ENCODE assay signal across 9 mouse cellular contexts in the genomic region with DNA sequence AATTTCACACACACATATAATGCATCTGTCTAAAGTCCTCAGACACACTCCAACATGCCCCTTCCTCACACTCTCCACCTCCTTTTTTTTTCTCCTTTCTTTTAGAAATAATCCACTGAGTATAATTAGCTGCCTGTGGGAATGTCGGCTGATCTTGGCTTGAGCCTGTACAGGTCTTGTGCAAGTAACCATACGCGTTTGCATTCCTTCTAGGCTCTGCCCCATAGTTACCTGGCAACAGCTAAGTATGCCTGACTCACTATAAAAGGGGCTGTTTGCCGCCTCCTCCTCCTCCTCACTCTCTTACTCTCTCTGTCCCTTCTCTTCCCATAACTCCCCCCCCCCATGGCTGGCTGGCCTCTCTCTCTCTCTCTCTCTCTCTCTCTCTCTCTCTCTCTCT.
DNase-seq lines count a peak whose midpoint lies in the region; ATAC-seq lines count a peak whose summit lies in the region.
"Had no signal": no experiment of that assay in that cellular context is flagged by ENCODE, and none has a peak within 500 bp of the region (broad histone marks: within the 10 kb centered on the region; RNA-seq: fewer than 3 reads in every experiment).

No protein-coding gene starts in this region.

- H3K36me3 ChIP-seq in heart, embryonic 10.5 days = no peaks in the 10 kb centered on the region
- no peaks in the 10 kb centered on the region for H3K36me3 ChIP-seq in forebrain, embryonic 16.5 days (ENCODE audit: control insufficient read depth, insufficient read depth)
- no peaks in the 10 kb centered on the region for H3K36me3 ChIP-seq in liver, embryonic 11.5 days (ENCODE audit: control insufficient read depth, insufficient read depth, low read length)

- no peaks in the 10 kb centered on the region for H3K27me3 ChIP-seq in heart, embryonic 10.5 days (ENCODE audit: insufficient read depth, poor library complexity, severe bottlenecking)
- no peaks in the 10 kb centered on the region for H3K27me3 ChIP-seq in forebrain, embryonic 16.5 days (replicated peaks; ENCODE audit: control insufficient read depth, insufficient read depth, low read length)
- H3K27me3 ChIP-seq in liver, embryonic 11.5 days (replicated peaks; ENCODE audit: control insufficient read depth, insufficient read depth, low read length) = no peaks in the 10 kb centered on the region

- 34% methylated on average over 4 of the region's 4 CpGs for WGBS in heart, embryonic 10.5 days
- WGBS in forebrain, embryonic 16.5 days = 1% methylated on average over 4 of the region's 4 CpGs
- WGBS in liver, embryonic 11.5 days = 54% methylated on average over 4 of the region's 4 CpGs

- no peaks in the 10 kb centered on the region for H3K9me3 ChIP-seq in heart, embryonic 10.5 days
- no peaks in the 10 kb centered on the region for H3K9me3 ChIP-seq in forebrain, embryonic 16.5 days (ENCODE audit: control insufficient read depth, low read length)
- H3K9me3 ChIP-seq in liver, embryonic 11.5 days (ENCODE audit: control insufficient read depth, low read length) = no peaks in the 10 kb centered on the region

- no peaks in the 10 kb centered on the region; the same call in 1 of the 2 replicates for H3K4me1 ChIP-seq in heart, embryonic 10.5 days
- H3K4me1 ChIP-seq in forebrain, embryonic 16.5 days (replicated peaks; ENCODE audit: control insufficient read depth, insufficient read depth, low read length) = no peaks in the 10 kb centered on the region
- no peaks in the 10 kb centered on the region for H3K4me1 ChIP-seq in liver, embryonic 11.5 days (replicated peaks; ENCODE audit: control insufficient read depth, insufficient read depth, low read length)

- no peak overlapping the region for H3K4me3 ChIP-seq in heart, embryonic 10.5 days
- H3K4me3 ChIP-seq in forebrain, embryonic 16.5 days (replicated peaks; ENCODE audit: low read length) = no peak overlapping the region
- H3K4me3 ChIP-seq in liver, embryonic 11.5 days (ENCODE audit: low read depth, low read length) = no peak overlapping the region

- H3K27ac ChIP-seq in heart, embryonic 10.5 days = no peak overlapping the region
- H3K27ac ChIP-seq in forebrain, embryonic 16.5 days (ENCODE audit: low read length) = no peak overlapping the region
- no peak overlapping the region for H3K27ac ChIP-seq in liver, embryonic 11.5 days (ENCODE audit: low read depth, low read length)

- ATAC-seq in forebrain, embryonic 16.5 days = peak; percentile 94
- no peak for ATAC-seq in liver, embryonic 11.5 days (replicated peaks; ENCODE audit: low FRiP score)

- no peak overlapping the region for H3K4me2 ChIP-seq in forebrain, embryonic 16.5 days (ENCODE audit: low read length)
- H3K4me2 ChIP-seq in liver, embryonic 11.5 days = no peak overlapping the region

- intact Hi-C loops in heart, postnatal 36 days (cut with DNase I) = loop anchor here (1.0 kb wide), 2 partner anchors 103 to 175 kb away; no protein-coding TSS in a partner anchor

- H3K9ac ChIP-seq in forebrain, embryonic 16.5 days (replicated peaks; ENCODE audit: low read depth, low read length) = no peak overlapping the region
- no peak overlapping the region for H3K9ac ChIP-seq in liver, embryonic 11.5 days (ENCODE audit: low read depth, low read length)

- peak; percentile 71 for DNase-seq in heart, embryonic 10.5 days (ENCODE audit: low spot score)
- DNase-seq in heart, postnatal 36 days = no peak
- peak; percentile 6 for DNase-seq in Muller cell, postnatal 12 days (ENCODE audit: inconsistent ontology term)
- DNase-seq in mesoderm, embryonic 11.5 days (ENCODE audit: low read depth, low spot score) = peak; percentile 7
- DNase-seq in liver, embryonic 11.5 days (ENCODE audit: low spot score) = no peak
- DNase-seq in adrenal gland, postnatal 25 days = no peak
- DNase-seq in layer of hippocampus, adult 8-10 months (ENCODE audit: low spot score in 2 of 2) = no peak
- DNase-seq: adrenal gland, adult 8-10 months had no signal

Comparison
In these comparisons a context has a peak if more than half of its experiments do, and no peak if none do; other contexts are left out.
1. DNase-seq: peak in heart, embryonic 10.5 days (single experiment), Muller cell, postnatal 12 days (single experiment) and mesoderm, embryonic 11.5 days (single experiment); none in heart, postnatal 36 days (0 of 2), liver, embryonic 11.5 days (single experiment), adrenal gland, postnatal 25 days (single experiment) and layer of hippocampus, adult 8-10 months (0 of 2).